Mouse (Mus musculus): ENCODE results near the gene Magea5.
"Not testable (repeated sequence)": the region's sequence is repeated elsewhere in the genome, so short reads cannot be mapped to it uniquely, and the experiment has no call there.

The Magea5 gene

DNA sequence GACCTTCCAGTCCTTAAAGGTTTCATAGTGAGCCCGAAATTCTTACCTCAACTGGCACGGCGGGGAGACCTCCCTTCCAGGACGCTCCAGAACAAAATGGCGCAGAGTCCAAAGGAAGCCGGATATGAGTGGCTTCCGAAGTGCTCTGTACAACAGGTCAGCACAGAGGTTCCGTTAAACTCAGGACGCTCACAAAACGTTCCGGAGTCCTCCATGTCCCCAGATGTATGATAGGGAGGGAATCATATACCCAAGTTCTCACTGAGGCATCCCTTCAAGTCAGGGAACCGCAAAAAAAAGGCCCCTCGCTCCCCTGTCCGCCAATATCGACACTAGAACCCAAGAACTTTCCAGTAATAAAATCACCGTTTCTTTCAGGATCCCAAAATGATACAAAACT, at the start of gene Magea5:
Gene Magea5, minus strand, starts transcription at position 101 of the 400 bp plus-strand sequence.
- not testable (repeated sequence) for DNase-seq (ENCODE audit: low spot score)

DNA sequence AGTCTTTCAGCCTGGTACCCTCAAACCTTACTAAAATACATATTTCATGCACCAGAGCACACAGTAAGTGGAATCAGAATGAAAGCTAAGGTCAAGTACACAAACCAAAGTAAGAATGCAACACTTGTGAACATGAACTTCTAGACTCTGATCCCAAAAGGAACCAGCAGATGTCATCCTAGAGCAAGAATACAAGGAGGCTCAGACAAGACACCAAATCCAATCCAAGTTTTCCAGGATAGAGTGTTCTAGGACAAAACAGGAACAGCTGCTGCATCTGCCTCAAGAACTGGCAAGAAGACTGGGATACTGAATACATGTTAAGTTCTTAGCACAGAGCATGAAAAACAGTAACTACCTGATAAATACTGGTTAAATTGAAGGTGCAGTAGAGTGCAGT, 35.1 kb upstream of the Magea5 start:
- no peak for DNase-seq (ENCODE audit: low spot score)

DNA sequence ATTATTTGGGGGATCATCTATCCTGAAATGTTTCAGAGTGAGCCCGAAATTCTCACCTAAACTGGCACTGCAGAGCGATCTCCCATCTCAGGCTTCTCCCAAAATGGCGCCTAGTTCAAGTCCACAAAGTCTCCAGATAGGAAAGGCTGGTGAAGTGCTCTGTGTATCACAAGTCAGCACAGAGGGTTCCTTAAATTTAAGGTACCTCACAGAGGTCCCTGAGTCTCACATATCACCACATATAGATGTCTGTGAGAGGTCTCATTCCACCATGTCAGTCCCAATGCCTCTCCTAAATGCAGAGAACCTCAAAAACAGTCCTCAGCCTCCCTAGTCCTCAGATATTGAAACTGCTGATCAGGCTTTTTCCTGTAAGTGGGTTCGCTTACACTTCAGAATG, 30.6 kb upstream of the Magea5 start, which contains the start of gene Magea2:
Gene Magea2, minus strand, starts transcription at position 101 of the 400 bp plus-strand sequence.
- DNase-seq (ENCODE audit: low spot score), result not testable (repeated sequence)

DNA sequence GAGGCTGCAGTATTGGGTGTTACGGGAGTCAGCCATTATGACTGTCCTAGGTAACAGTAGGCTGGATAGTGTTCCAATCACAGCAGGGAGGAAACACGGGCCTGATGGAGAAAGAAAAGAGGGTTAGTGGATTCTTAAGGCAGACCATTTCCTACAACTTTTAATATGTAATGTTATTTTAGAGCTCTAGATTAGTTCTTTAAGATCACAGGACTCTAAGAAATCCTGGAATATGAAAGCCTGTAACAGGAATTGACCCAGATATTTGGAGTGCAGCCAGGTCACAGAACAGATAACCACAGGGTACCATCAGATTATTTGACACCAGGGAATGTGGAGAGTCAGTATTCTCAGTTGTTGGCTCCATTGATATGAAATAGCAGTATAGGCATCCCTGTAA, 26.7 kb upstream of the Magea5 start, which contains the start of gene Magea1:
Gene Magea1, minus strand, starts transcription at position 101 of the 400 bp plus-strand sequence.
- DNase-seq (ENCODE audit: low spot score), result not testable (repeated sequence)

All from urinary bladder, postnatal 25 days (tissue).